In the genomic region with DNA sequence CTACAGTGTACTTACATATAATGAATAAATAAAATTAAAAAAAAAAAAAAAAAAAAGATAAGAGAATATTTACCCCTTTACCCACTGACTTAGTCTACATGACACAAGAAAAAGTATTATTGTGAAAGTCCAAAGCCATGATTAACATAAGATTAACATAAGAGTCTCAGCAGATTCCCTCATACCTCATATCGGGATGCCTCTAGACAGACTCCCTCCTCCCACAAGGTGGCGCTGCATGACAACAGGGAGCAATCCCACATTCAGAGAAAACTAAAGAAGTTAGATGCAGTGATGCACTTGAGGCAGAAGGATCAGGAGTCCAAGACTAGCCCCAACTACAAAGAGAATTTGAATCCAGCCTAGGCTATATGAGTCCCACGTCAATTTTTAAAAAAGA, we compare ENCODE assay signal across 9 mouse cellular contexts. TPM values are rescaled to one million over a fixed set of nuclear protein-coding genes. Genes with fewer than 3 reads are reported as not detected.
DNase-seq lines count a peak whose midpoint lies in the region; ATAC-seq and TF ChIP-seq lines count a peak whose summit lies in the region.
"Had no signal": no experiment of that assay in that cellular context is flagged by ENCODE, and none has a peak within 500 bp of the region (broad histone marks: within the 10 kb centered on the region; RNA-seq: fewer than 3 reads in every experiment).

No protein-coding gene starts in this region.

- H3K27ac ChIP-seq in forebrain, postnatal 0 days (ENCODE audit: low read depth, low read length), result no peak overlapping the region
- H3K27ac ChIP-seq in hindbrain, embryonic 11.5 days (ENCODE audit: low read depth, low read length), result no peak overlapping the region

- WGBS in forebrain, postnatal 0 days, result 9% methylated on average over 3 of the region's 3 CpGs
- WGBS in hindbrain, embryonic 11.5 days, result 16% methylated on average over 3 of the region's 3 CpGs

- peak; percentile 89 for ATAC-seq in forebrain, postnatal 0 days
- ATAC-seq in hindbrain, embryonic 11.5 days (ENCODE audit: low FRiP score), result peak; percentile 54

- peak; percentile 87 for DNase-seq in NIH3T3 (ENCODE audit: low read depth)
- DNase-seq in cerebellum, adult 11-12 months, result peak; percentile 63
- peak; percentile 88 for DNase-seq in forebrain, postnatal 0 days
- DNase-seq in hindbrain, embryonic 11.5 days (ENCODE audit: low spot score), result peak; percentile 89
- DNase-seq in layer of hippocampus, adult 9-11 months, result peak; percentile 60
- DNase-seq in lung, postnatal 25 days (ENCODE audit: low spot score), result peak; percentile 82
- DNase-seq in right cerebral cortex, postnatal 10 days (ENCODE audit: low spot score in 2 of 2), result peak; percentile 75 to 91
- peak; percentile 85 for DNase-seq in urinary bladder, postnatal 25 days (ENCODE audit: low spot score)

- H3K4me2 ChIP-seq in forebrain, postnatal 0 days (ENCODE audit: low read depth), result no peak overlapping the region
- no peak overlapping the region for H3K4me2 ChIP-seq in hindbrain, embryonic 11.5 days (replicated peaks; ENCODE audit: low read depth, low read length)

- H3K27me3 ChIP-seq in forebrain, postnatal 0 days (ENCODE audit: insufficient read depth, low read length), result no peaks in the 10 kb centered on the region
- H3K27me3 ChIP-seq in hindbrain, embryonic 11.5 days (ENCODE audit: control insufficient read depth, insufficient read depth, low read length), result no peaks in the 10 kb centered on the region
- H3K27me3 ChIP-seq: megakaryocyte, embryonic 14.5 days had no signal

- H3K9me3 ChIP-seq in forebrain, postnatal 0 days (ENCODE audit: low read length), result no peaks in the 10 kb centered on the region
- H3K9me3 ChIP-seq in hindbrain, embryonic 11.5 days (ENCODE audit: control insufficient read depth, low read length), result no peaks in the 10 kb centered on the region
- H3K9me3 ChIP-seq: megakaryocyte, embryonic 14.5 days had no signal

- no peaks in the 10 kb centered on the region for H3K36me3 ChIP-seq in forebrain, postnatal 0 days (ENCODE audit: insufficient read depth)
- no peaks in the 10 kb centered on the region for H3K36me3 ChIP-seq in hindbrain, embryonic 11.5 days (ENCODE audit: control insufficient read depth, insufficient read depth, low read length)

- TF ChIP-seq CTCF in forebrain, postnatal 0 days (IDR thresholded peaks at IDR 0.05; ENCODE audit: low read depth), result peak; percentile 95

- no peak overlapping the region for H3K9ac ChIP-seq in forebrain, postnatal 0 days
- no peak overlapping the region for H3K9ac ChIP-seq in hindbrain, embryonic 11.5 days (ENCODE audit: low read depth, low read length)

- H3K4me3 ChIP-seq in forebrain, postnatal 0 days (ENCODE audit: low read depth, low read length), result no peak overlapping the region
- H3K4me3 ChIP-seq in hindbrain, embryonic 11.5 days (ENCODE audit: low read depth, low read length), result no peak overlapping the region

- H3K4me1 ChIP-seq in forebrain, postnatal 0 days (ENCODE audit: insufficient read depth), result no peaks in the 10 kb centered on the region
- no peaks in the 10 kb centered on the region for H3K4me1 ChIP-seq in hindbrain, embryonic 11.5 days (replicated peaks; ENCODE audit: control insufficient read depth, insufficient read depth, low read length)

RNA-seq across cellular contexts. Expression of gene Ppp1r13b, which starts 29.7 kb away (rescaled TPM):
- 47.1 and 53.8 TPM in 2 replicates for total RNA-seq in forebrain, postnatal 0 days (2014; rRNA removed)
- polyA plus RNA-seq in forebrain, postnatal 0 days (2015; fragmentation: Nextera tagmentation; extraction: Ambion mirVana), result 31.7 and 37.6 TPM in 2 replicates
- polyA plus RNA-seq in hindbrain, embryonic 11.5 days (2014; fragmentation: Nextera tagmentation; extraction: Ambion mirVana), result 8.3 and 9.5 TPM in 2 replicates
